Comparison of ENCODE assay signal across 9 mouse cellular contexts in the genomic region with DNA sequence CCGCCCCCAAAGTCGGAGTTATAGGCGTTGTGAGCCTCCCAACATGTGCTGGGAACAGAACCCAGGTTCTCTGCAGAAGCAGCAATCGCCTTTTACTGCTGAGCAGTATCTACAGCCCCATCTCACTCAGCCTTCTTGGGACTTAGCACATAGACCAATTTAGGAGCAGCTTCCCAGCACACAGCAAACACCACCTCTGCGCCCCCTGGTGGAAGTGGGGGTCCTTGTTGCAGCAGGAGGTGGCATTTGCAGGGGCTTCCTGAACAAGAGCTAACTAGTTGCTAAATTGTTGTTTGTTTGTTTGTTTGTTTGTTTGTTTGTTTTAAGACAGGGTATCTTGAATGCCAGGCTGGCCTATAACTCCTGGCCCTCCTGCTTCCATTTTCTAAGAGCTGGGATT. TPM values are rescaled to one million over a fixed set of nuclear protein-coding genes. Genes with fewer than 3 reads are reported as not detected.
DNase-seq lines count a peak whose midpoint lies in the region; ATAC-seq lines count a peak whose summit lies in the region.
"Had no signal": no experiment of that assay in that cellular context is flagged by ENCODE, and none has a peak within 500 bp of the region (broad histone marks: within the 10 kb centered on the region; RNA-seq: fewer than 3 reads in every experiment).

No protein-coding gene starts in this region.

- no peak overlapping the region for H3K27ac ChIP-seq in hindbrain, embryonic 11.5 days (ENCODE audit: low read depth, low read length)
- H3K27ac ChIP-seq in hindbrain, embryonic 16.5 days (ENCODE audit: low read depth, low read length): no peak overlapping the region
- H3K27ac ChIP-seq: midbrain, embryonic 12.5 days had no signal

- no peaks in the 10 kb centered on the region for H3K36me3 ChIP-seq in hindbrain, embryonic 11.5 days (ENCODE audit: control insufficient read depth, insufficient read depth, low read length)
- H3K36me3 ChIP-seq in hindbrain, embryonic 16.5 days (ENCODE audit: control insufficient read depth, insufficient read depth, low read length): no peaks in the 10 kb centered on the region
- H3K36me3 ChIP-seq: midbrain, embryonic 12.5 days had no signal

- H3K4me3 ChIP-seq in hindbrain, embryonic 11.5 days (ENCODE audit: low read depth, low read length): no peak overlapping the region
- H3K4me3 ChIP-seq in hindbrain, embryonic 16.5 days (ENCODE audit: low read length): no peak overlapping the region
- H3K4me3 ChIP-seq: midbrain, embryonic 12.5 days had no signal

- no peak overlapping the region for H3K4me2 ChIP-seq in hindbrain, embryonic 11.5 days (replicated peaks; ENCODE audit: low read depth, low read length)
- no peak overlapping the region for H3K4me2 ChIP-seq in hindbrain, embryonic 16.5 days (ENCODE audit: low read length)
- H3K4me2 ChIP-seq: midbrain, embryonic 12.5 days had no signal

- H3K27me3 ChIP-seq in hindbrain, embryonic 11.5 days (ENCODE audit: control insufficient read depth, insufficient read depth, low read length): no peaks in the 10 kb centered on the region
- no peaks in the 10 kb centered on the region for H3K27me3 ChIP-seq in hindbrain, embryonic 16.5 days (replicated peaks; ENCODE audit: control insufficient read depth, insufficient read depth, low read length)

- H3K4me1 ChIP-seq in hindbrain, embryonic 11.5 days (replicated peaks; ENCODE audit: control insufficient read depth, insufficient read depth, low read length): no peaks in the 10 kb centered on the region
- no peaks in the 10 kb centered on the region for H3K4me1 ChIP-seq in hindbrain, embryonic 16.5 days (ENCODE audit: control insufficient read depth, insufficient read depth, low read depth, low read length)
- H3K4me1 ChIP-seq: midbrain, embryonic 12.5 days had no signal

- peak; percentile 83 for DNase-seq in hindbrain, embryonic 11.5 days (ENCODE audit: low spot score)
- peak; percentile 68 for DNase-seq in 416B (ENCODE audit: low read depth)
- DNase-seq in MEL-GATA-1-ER (ENCODE audit: extremely low read depth, low read depth): peak; percentile 28
- DNase-seq in embryo, embryonic 10 days (ENCODE audit: low spot score): peak; percentile 80
- DNase-seq in kidney, postnatal 25 days: peak; percentile 73 to 86
- peak; percentile 55 to 71 for DNase-seq in natural killer cell, adult 2 months (ENCODE audit: low spot score in 2 of 2)
- DNase-seq in urinary bladder, postnatal 14 days (ENCODE audit: low spot score): peak; percentile 71

- no peak overlapping the region for H3K9ac ChIP-seq in hindbrain, embryonic 11.5 days (ENCODE audit: low read depth, low read length)
- H3K9ac ChIP-seq in hindbrain, embryonic 16.5 days (ENCODE audit: low read depth, low read length): no peak overlapping the region
- H3K9ac ChIP-seq: midbrain, embryonic 12.5 days had no signal

- no peak for ATAC-seq in hindbrain, embryonic 11.5 days (ENCODE audit: low FRiP score)
- no peak for ATAC-seq in hindbrain, embryonic 16.5 days

- WGBS in hindbrain, embryonic 11.5 days: 31% methylated on average over 5 of the region's 5 CpGs
- 34% methylated on average over 5 of the region's 5 CpGs for WGBS in hindbrain, embryonic 16.5 days

- H3K9me3 ChIP-seq in hindbrain, embryonic 11.5 days (ENCODE audit: control insufficient read depth, low read length): no peaks in the 10 kb centered on the region
- H3K9me3 ChIP-seq in hindbrain, embryonic 16.5 days (ENCODE audit: control insufficient read depth, low read length): peaks cover 3% of the 10 kb centered on the region; the same call in 1 of the 2 replicates

RNA-seq across cellular contexts. Expression of a gene that starts 11.7 kb away (rescaled TPM):
- 0.15 TPM in 1 of 2 replicates, not detected in the other for polyA plus RNA-seq in hindbrain, embryonic 11.5 days (2014; fragmentation: Nextera tagmentation; extraction: Ambion mirVana)
- 0.14 TPM in 1 of 2 replicates, not detected in the other for polyA plus RNA-seq in hindbrain, embryonic 16.5 days (2015; fragmentation: Nextera tagmentation; extraction: Ambion mirVana)
- polyA plus RNA-seq: midbrain, embryonic 12.5 days had no signal

RNA-seq across cellular contexts. Expression of a gene that starts 20.1 kb away (rescaled TPM):
- polyA plus RNA-seq in hindbrain, embryonic 11.5 days (2014; fragmentation: Nextera tagmentation; extraction: Ambion mirVana): 0.23 and 0.39 TPM in 2 replicates
- not detected in 2 replicates for polyA plus RNA-seq in hindbrain, embryonic 16.5 days (2015; fragmentation: Nextera tagmentation; extraction: Ambion mirVana)

RNA-seq across cellular contexts. Expression of a gene that starts 31.3 kb away (rescaled TPM):
- polyA plus RNA-seq in hindbrain, embryonic 11.5 days (2014; fragmentation: Nextera tagmentation; extraction: Ambion mirVana): 0.12 TPM in 1 of 2 replicates, not detected in the other
- 0.30 TPM in 1 of 2 replicates, not detected in the other for polyA plus RNA-seq in hindbrain, embryonic 16.5 days (2015; fragmentation: Nextera tagmentation; extraction: Ambion mirVana)
- polyA plus RNA-seq: midbrain, embryonic 12.5 days had no signal

RNA-seq across cellular contexts. Expression of a gene that starts 44.5 kb away (rescaled TPM):
- 48.1 and 50.1 TPM in 2 replicates for polyA plus RNA-seq in hindbrain, embryonic 11.5 days (2014; fragmentation: Nextera tagmentation; extraction: Ambion mirVana)
- polyA plus RNA-seq in hindbrain, embryonic 16.5 days (2015; fragmentation: Nextera tagmentation; extraction: Ambion mirVana): 63.1 and 70.0 TPM in 2 replicates

RNA-seq across cellular contexts. Expression of a gene that starts 53.5 kb away (rescaled TPM):
- not detected in 2 replicates for polyA plus RNA-seq in hindbrain, embryonic 11.5 days (2014; fragmentation: Nextera tagmentation; extraction: Ambion mirVana)
- not detected in 2 replicates for polyA plus RNA-seq in hindbrain, embryonic 16.5 days (2015; fragmentation: Nextera tagmentation; extraction: Ambion mirVana)
- polyA plus RNA-seq: midbrain, embryonic 12.5 days had no signal

Comparison
In these comparisons a context has a peak if more than half of its experiments do, and no peak if none do; other contexts are left out.
1. DNase-seq: peak in every context shown above with its lines; median percentile 83 in hindbrain, embryonic 11.5 days; 80 in embryo, embryonic 10 days; 80 in kidney, postnatal 25 days; 71 in urinary bladder, postnatal 14 days; 68 in 416B; 63 in natural killer cell, adult 2 months; 28 in MEL-GATA-1-ER.